Mouse (Mus musculus) liver, embryonic 13.5 days (tissue): ENCODE measurements around the gene Immp2l. TPM values are rescaled to one million over a fixed set of nuclear protein-coding genes. Genes with fewer than 3 reads are reported as not detected.

Source experiments
- ATAC-seq: fragments of 200-750 bp; cut with Nextera tagmentation; 2 replicates; pipeline ENCODE4 v1.8.0; 2017; ENCODE audit warnings: low read depth, mild to moderate bottlenecking, moderate number of reproducible peaks, moderate library complexity
- DNase-seq: peaks from one replicate; pipeline ENCODE4 v3.0.0; 2022
- H3K27ac ChIP-seq: fragments of 300-500 bp; sonication (generic); 2 replicates; pipeline ENCODE4 v1.5.1; 2015; ENCODE audit warnings: moderate library complexity, mild to moderate bottlenecking, inconsistent platforms
- H3K27me3 ChIP-seq: fragments of 300-500 bp; sonication (generic); 2 replicates; pipeline ENCODE4 v1.6.1; 2015; ENCODE audit warnings: mild to moderate bottlenecking, inconsistent platforms
- H3K36me3 ChIP-seq: fragments of 300-500 bp; sonication (generic); 2 replicates; pipeline ENCODE4 v1.6.1; 2015; ENCODE audit warnings: mild to moderate bottlenecking, inconsistent platforms
- H3K4me1 ChIP-seq: fragments of 300-500 bp; sonication (generic); replicated peaks from 2 replicates; pipeline ENCODE4 v1.6.1; 2015; ENCODE audit warnings: inconsistent platforms
- H3K4me2 ChIP-seq: fragments of 300-500 bp; sonication (generic); 2 replicates; pipeline ENCODE4 v1.6.1; 2015; ENCODE audit warnings: inconsistent platforms, mild to moderate bottlenecking, moderate library complexity
- H3K4me3 ChIP-seq: fragments of 300-500 bp; sonication (generic); replicated peaks from 2 replicates; pipeline ENCODE4 v1.5.1; 2015; ENCODE audit warnings: mild to moderate bottlenecking, inconsistent platforms
- H3K9ac ChIP-seq: fragments of 300-500 bp; sonication (generic); 2 replicates; pipeline ENCODE4 v1.6.1; 2015; ENCODE audit warnings: mild to moderate bottlenecking, inconsistent platforms
- H3K9me3 ChIP-seq: fragments of 300-500 bp; sonication (generic); replicated peaks from 2 replicates; pipeline ENCODE4 v1.6.1; 2016; ENCODE audit warnings: inconsistent platforms
- WGBS: fragments of 180-500 bp; shearing (Covaris S2); methylation state at CpG from one replicate; pipeline ENCODE4 v1.1.7; 2015; ENCODE audit not compliant: insufficient replicate concordance; 5-methylcytosine and 5-hydroxymethylcytosine counted together
- polyA plus RNA-seq: library from polyadenylated mRNA; unstranded; fragments of >200 nt; fragmentation: Nextera tagmentation; extraction: Ambion mirVana; gene quantifications from 2 replicates; pipeline ENCODE4 v1.2.1, GENCODE M21; 2015

Gene Immp2l
- polyA plus RNA-seq, 1 experiment from 2014 or later: 10.8 TPM

- ATAC-seq: peak; percentile 73
- DNase-seq: no peak
- Histone ChIP-seq H3K27me3 (no peaks in the 10 kb centered on the region), H3K4me2 (no peak overlapping the region), H3K4me1 (peaks cover 4% of the 10 kb centered on the region), H3K27ac (no peak overlapping the region), H3K4me3 (no peak overlapping the region), H3K9me3 (no peaks in the 10 kb centered on the region), H3K36me3 (no peaks in the 10 kb centered on the region), H3K9ac (no peak overlapping the region)
- 25% methylated on average over 4 of the region's 4 CpGs for WGBS
Observed at GRCm38 (mm10) chr12:41551578-41551977, 527.7 kb downstream of the Immp2l start.

DNA sequence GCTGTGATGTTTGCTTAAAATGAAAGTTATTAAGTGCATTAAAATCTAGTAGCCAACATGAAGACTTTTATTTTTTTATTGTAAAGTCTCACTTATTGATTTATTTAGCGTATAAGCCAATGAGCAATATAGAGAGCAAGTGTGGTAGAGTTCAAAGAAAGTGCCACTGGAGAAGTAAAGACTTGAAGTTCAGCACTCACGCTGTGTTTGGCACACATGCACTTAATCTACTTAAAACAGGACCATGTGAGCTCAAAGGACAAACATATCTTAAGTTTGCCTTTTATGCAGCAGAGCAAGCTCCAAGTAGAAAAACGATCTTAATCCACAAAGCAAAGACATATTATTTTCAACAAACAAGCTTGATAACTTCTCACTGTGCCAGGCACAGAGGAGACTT lies 533.9 kb downstream of the Immp2l start:
- H3K27me3 ChIP-seq: no peaks in the 10 kb centered on the region
- WGBS: 47% methylated on average over 3 of the region's 3 CpGs
- DNase-seq (no peak), ATAC-seq (no peak)
- no peak overlapping the region for H3K27ac ChIP-seq
- H3K4me1 ChIP-seq: peaks cover 11% of the 10 kb centered on the region
- H3K9ac ChIP-seq: no peak overlapping the region
- no peaks in the 10 kb centered on the region for H3K36me3 ChIP-seq
- no peak overlapping the region for H3K4me3 ChIP-seq
- no peak overlapping the region for H3K4me2 ChIP-seq
- no peaks in the 10 kb centered on the region for H3K9me3 ChIP-seq

GRCm38 (mm10) chr12:41558956-41559735 lies 535.3 kb downstream of the Immp2l start:
- Histone ChIP-seq H3K9ac (no peak overlapping the region), H3K9me3 (no peaks in the 10 kb centered on the region), H3K4me2 (no peak overlapping the region), H3K27ac (no peak overlapping the region), H3K4me3 (no peak overlapping the region), H3K4me1 (peaks cover 11% of the 10 kb centered on the region), H3K27me3 (no peaks in the 10 kb centered on the region), H3K36me3 (no peaks in the 10 kb centered on the region)
- WGBS: 62% methylated on average over 5 of the region's 5 CpGs
- no peak for DNase-seq
- no peak for ATAC-seq

- Histone ChIP-seq H3K4me3 (no peak overlapping the region), H3K4me1 (no peaks in the 10 kb centered on the region; the same call in 1 of the 2 replicates), H3K27me3 (no peaks in the 10 kb centered on the region), H3K36me3 (no peaks in the 10 kb centered on the region), H3K9me3 (no peaks in the 10 kb centered on the region), H3K9ac (no peak overlapping the region), H3K27ac (no peak overlapping the region), H3K4me2 (peak overlapping the region; percentile 42; the same call in 1 of the 2 replicates)
- 18% methylated on average over 18 of the region's 18 CpGs for WGBS
- DNase-seq: no peak
- ATAC-seq: peak; percentile 48; the same call in 1 of the 2 replicates
Observed at GRCm38 (mm10) chr12:41565540-41566432, 541.9 kb downstream of the Immp2l start.

- Histone ChIP-seq H3K36me3 (no peaks in the 10 kb centered on the region), H3K27me3 (no peaks in the 10 kb centered on the region), H3K4me1 (no peaks in the 10 kb centered on the region; the same call in 1 of the 2 replicates), H3K9me3 (no peaks in the 10 kb centered on the region), H3K4me3 (no peak overlapping the region), H3K4me2 (peak overlapping the region; percentile 42; the same call in 1 of the 2 replicates), H3K27ac (no peak overlapping the region), H3K9ac (no peak overlapping the region)
- no peak; the same call in 1 of the 2 replicates for ATAC-seq
- no peak for DNase-seq
- WGBS: 42% methylated on average over 1 of the region's 1 CpGs
Observed at GRCm38 (mm10) chr12:41566433-41566794, 542.5 kb downstream of the Immp2l start.

DNA sequence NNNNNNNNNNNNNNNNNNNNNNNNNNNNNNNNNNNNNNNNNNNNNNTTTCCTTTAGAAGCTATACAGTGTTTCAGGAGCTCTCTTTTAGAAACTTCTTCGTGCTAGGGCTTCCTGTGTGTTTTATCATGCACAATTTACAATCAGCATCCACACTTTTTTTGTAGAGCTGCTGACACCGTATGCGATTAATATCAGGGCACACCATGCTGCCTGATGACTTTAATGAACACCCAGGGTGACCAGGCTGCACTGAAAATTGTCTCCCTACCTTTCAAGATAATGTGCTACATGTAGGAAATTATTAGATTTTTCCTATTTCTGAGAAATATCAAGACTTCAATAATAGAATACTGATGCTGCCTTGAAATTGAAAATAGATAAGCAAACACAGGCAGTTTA lies 549.9 kb downstream of the Immp2l start:
- H3K27ac ChIP-seq: no peak overlapping the region
- H3K9ac ChIP-seq: no peak overlapping the region
- no peak overlapping the region for H3K4me2 ChIP-seq
- 22% methylated on average over 3 of the region's 3 CpGs for WGBS
- no peaks in the 10 kb centered on the region for H3K36me3 ChIP-seq
- no peak overlapping the region for H3K4me3 ChIP-seq
- no peaks in the 10 kb centered on the region for H3K27me3 ChIP-seq
- ATAC-seq: peak; percentile 73
- H3K4me1 ChIP-seq: peaks cover 5% of the 10 kb centered on the region
- DNase-seq: no peak
- H3K9me3 ChIP-seq: no peaks in the 10 kb centered on the region

DNA sequence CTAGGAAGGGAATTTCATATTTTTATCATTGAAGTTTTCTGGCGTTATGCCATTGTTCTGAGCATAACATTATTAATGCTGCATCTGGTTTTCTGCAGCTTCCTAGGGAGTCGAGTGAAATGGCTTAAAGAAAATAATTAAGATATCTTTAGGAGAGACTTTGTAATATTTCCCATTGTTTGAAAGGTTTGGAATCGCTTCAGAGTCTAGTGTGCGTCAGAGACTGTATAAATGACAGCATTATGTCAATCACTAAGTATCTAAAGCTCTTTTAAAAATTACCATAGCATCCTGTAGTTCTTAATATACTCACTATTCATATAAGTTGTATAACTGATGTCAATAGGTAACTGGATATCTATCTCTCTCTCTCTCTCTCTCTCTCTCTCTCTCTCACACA lies 551.3 kb downstream of the Immp2l start:
- DNase-seq (no peak), ATAC-seq (no peak)
- Histone ChIP-seq H3K9me3 (no peaks in the 10 kb centered on the region), H3K27ac (no peak overlapping the region), H3K9ac (no peak overlapping the region), H3K4me2 (no peak overlapping the region), H3K27me3 (no peaks in the 10 kb centered on the region), H3K4me1 (peaks cover 5% of the 10 kb centered on the region), H3K4me3 (no peak overlapping the region), H3K36me3 (no peaks in the 10 kb centered on the region)
- WGBS: 62% methylated on average over 4 of the region's 4 CpGs

GRCm38 (mm10) chr12:41593401-41593800 lies 569.5 kb downstream of the Immp2l start:
- no peaks in the 10 kb centered on the region for H3K36me3 ChIP-seq
- no peaks in the 10 kb centered on the region for H3K9me3 ChIP-seq
- H3K27me3 ChIP-seq: no peaks in the 10 kb centered on the region
- no peak overlapping the region for H3K9ac ChIP-seq
- no peak overlapping the region for H3K4me3 ChIP-seq
- ATAC-seq (no peak), DNase-seq (no peak)
- H3K4me2 ChIP-seq: no peak overlapping the region
- 67% methylated on average over 5 of the region's 5 CpGs for WGBS
- H3K4me1 ChIP-seq: no peaks in the 10 kb centered on the region
- no peak overlapping the region for H3K27ac ChIP-seq

DNA sequence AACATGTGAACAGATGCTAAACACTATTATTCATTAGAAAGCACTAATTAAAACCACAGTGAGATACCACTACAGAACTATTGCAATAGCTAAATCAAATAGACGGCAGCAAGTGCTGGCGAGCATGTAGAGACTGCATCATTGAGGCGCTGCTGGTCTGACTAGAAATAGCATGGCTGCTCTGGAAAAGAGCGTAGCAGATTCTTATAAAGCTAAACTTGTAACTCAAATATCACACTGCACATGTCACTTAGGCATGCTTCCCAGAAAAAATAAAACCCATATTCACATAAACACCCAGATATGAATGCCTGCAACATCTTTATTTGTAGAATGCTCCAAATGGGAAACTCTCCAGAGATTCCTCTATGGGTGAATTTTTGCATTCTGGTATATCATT lies 570.1 kb downstream of the Immp2l start:
- ATAC-seq (no peak), DNase-seq (no peak)
- 76% methylated on average over 4 of the region's 4 CpGs for WGBS
- Histone ChIP-seq H3K9ac (no peak overlapping the region), H3K36me3 (no peaks in the 10 kb centered on the region), H3K4me1 (no peaks in the 10 kb centered on the region), H3K4me3 (no peak overlapping the region), H3K27ac (no peak overlapping the region), H3K4me2 (no peak overlapping the region), H3K9me3 (no peaks in the 10 kb centered on the region), H3K27me3 (no peaks in the 10 kb centered on the region)

DNA sequence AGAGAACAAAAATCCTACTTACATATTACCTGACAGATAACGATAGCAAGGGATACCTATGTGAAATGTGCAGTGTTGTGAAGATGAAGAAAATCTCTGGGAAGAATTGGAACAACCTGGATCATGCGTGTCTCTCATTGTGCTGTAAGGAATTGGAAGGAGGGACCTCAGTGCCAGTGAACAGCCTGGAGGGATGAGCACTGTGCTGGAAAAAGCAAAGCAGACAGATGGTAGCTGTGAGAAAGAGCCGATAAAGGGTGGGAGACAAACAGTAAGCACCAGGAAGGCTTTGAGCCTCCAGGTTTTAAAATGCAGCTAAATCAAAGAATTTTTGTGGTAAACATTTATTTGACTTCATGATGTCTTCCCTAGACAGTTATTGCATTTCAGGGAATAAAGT lies 591.4 kb downstream of the Immp2l start:
- 71% methylated on average over 3 of the region's 3 CpGs for WGBS
- Histone ChIP-seq H3K36me3 (no peaks in the 10 kb centered on the region), H3K27me3 (no peaks in the 10 kb centered on the region), H3K9me3 (no peaks in the 10 kb centered on the region), H3K27ac (no peak overlapping the region), H3K4me1 (no peaks in the 10 kb centered on the region), H3K4me3 (no peak overlapping the region), H3K4me2 (no peak overlapping the region), H3K9ac (no peak overlapping the region)
- DNase-seq: no peak
- ATAC-seq: no peak

GRCm38 (mm10) chr12:41621341-41621740 lies 597.5 kb downstream of the Immp2l start:
- Histone ChIP-seq H3K27ac (no peak overlapping the region), H3K36me3 (no peaks in the 10 kb centered on the region), H3K9ac (no peak overlapping the region), H3K4me1 (no peaks in the 10 kb centered on the region), H3K9me3 (no peaks in the 10 kb centered on the region), H3K27me3 (no peaks in the 10 kb centered on the region), H3K4me2 (no peak overlapping the region), H3K4me3 (no peak overlapping the region)
- 76% methylated on average over 6 of the region's 6 CpGs for WGBS
- ATAC-seq (no peak), DNase-seq (no peak)
